Mouse (Mus musculus): ENCODE measurements around the gene Aldh3b2.

The Aldh3b2 gene

GRCm38 (mm10) chr19:3972229-3972628 is at the start of gene Aldh3b2:
TSS of gene Aldh3b2 (plus strand) at chr19:3972328.
- DNase-seq, result no peak

GRCm38 (mm10) chr19:3922661-3923371 is 49.3 kb upstream of the Aldh3b2 start:
- DNase-seq, result no peak

- no peak for DNase-seq
Measured at GRCm38 (mm10) chr19:3923586-3923985, 48.5 kb upstream of the Aldh3b2 start.

GRCm38 (mm10) chr19:3924190-3924589 is 47.9 kb upstream of the Aldh3b2 start:
- no peak for DNase-seq

GRCm38 (mm10) chr19:3924868-3925267 is 47.3 kb upstream of the Aldh3b2 start:
- no peak for DNase-seq

- no peak for DNase-seq
Measured at GRCm38 (mm10) chr19:3925859-3926258, 46.3 kb upstream of the Aldh3b2 start.

GRCm38 (mm10) chr19:3926279-3926678 is 45.8 kb upstream of the Aldh3b2 start:
- DNase-seq, result no peak

GRCm38 (mm10) chr19:3926685-3927084 is 45.4 kb upstream of the Aldh3b2 start:
- no peak for DNase-seq

- no peak for DNase-seq
Measured at GRCm38 (mm10) chr19:3927989-3928388, 44.1 kb upstream of the Aldh3b2 start.

- no peak for DNase-seq
Measured at GRCm38 (mm10) chr19:3928779-3929178, 43.3 kb upstream of the Aldh3b2 start.

GRCm38 (mm10) chr19:3929211-3929941 is 42.8 kb upstream of the Aldh3b2 start, which contains the start of gene Aldh3b1:
TSS of gene Aldh3b1 (minus strand) at chr19:3929808.
- DNase-seq, result peak; percentile 49

- peak; percentile 62 for DNase-seq
Measured at GRCm38 (mm10) chr19:3930262-3931057, 41.7 kb upstream of the Aldh3b2 start.

GRCm38 (mm10) chr19:3931716-3932115 is 40.4 kb upstream of the Aldh3b2 start:
- no peak for DNase-seq

GRCm38 (mm10) chr19:3935032-3935895 is 36.9 kb upstream of the Aldh3b2 start, which contains the start of gene Unc93b1:
TSS of gene Unc93b1 (plus strand) at chr19:3935186.
- peak; percentile 36 for DNase-seq

GRCm38 (mm10) chr19:3935896-3936850 is 36.0 kb upstream of the Aldh3b2 start:
- DNase-seq, result peak; percentile 67

GRCm38 (mm10) chr19:3942315-3942714 is 29.8 kb upstream of the Aldh3b2 start:
- no peak for DNase-seq

GRCm38 (mm10) chr19:3942986-3943735 is 29.0 kb upstream of the Aldh3b2 start:
- peak; percentile 81 for DNase-seq

- DNase-seq, result peak; percentile 89
Measured at GRCm38 (mm10) chr19:3945872-3946564, 26.1 kb upstream of the Aldh3b2 start.

- DNase-seq, result peak; percentile 83
Measured at GRCm38 (mm10) chr19:3946715-3947114, 25.4 kb upstream of the Aldh3b2 start.

- DNase-seq, result no peak
Measured at GRCm38 (mm10) chr19:3947813-3948212, 24.3 kb upstream of the Aldh3b2 start.
